Mouse (Mus musculus): ENCODE measurements around the gene Bpifc. TPM values are rescaled to one million over a fixed set of nuclear protein-coding genes. Genes with fewer than 3 reads are reported as not detected.

Gene Bpifc
- polyA plus RNA-seq, 1 experiment from 2014 or later, result not detected

DNA sequence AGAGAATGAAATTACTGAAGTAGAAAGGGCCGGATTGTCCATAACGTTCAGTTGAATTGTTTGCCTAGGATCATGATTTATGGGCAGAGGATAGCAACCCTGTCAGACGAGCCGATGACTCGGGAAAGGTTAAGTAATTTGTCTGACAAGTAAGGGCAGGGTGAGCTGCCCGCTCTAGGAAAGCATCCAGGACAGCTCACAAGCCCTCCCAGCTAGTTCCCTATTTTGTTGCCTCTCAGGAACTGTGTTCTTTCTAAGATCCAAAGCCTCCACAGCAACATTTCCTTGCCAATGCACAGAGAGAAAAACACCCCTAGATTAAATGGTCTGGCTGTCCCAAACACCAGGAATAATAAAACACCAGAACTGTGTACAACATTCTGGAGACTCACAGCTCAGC lies 1.1 kb downstream of the Bpifc start:
- Histone ChIP-seq H3K9ac (replicated peaks) (no peak overlapping the region), H3K4me2 (replicated peaks) (no peak overlapping the region), H3K27ac (replicated peaks) (no peak overlapping the region), H3K36me3 (no peaks in the 10 kb centered on the region), H3K4me1 (no peaks in the 10 kb centered on the region), H3K4me3 (no peak overlapping the region), H3K9me3 (no peaks in the 10 kb centered on the region), H3K27me3 (no peaks in the 10 kb centered on the region)
- ATAC-seq (ENCODE audit: low FRiP score, low read depth), result no peak
- WGBS, result 79% methylated on average over 6 of the region's 6 CpGs

DNA sequence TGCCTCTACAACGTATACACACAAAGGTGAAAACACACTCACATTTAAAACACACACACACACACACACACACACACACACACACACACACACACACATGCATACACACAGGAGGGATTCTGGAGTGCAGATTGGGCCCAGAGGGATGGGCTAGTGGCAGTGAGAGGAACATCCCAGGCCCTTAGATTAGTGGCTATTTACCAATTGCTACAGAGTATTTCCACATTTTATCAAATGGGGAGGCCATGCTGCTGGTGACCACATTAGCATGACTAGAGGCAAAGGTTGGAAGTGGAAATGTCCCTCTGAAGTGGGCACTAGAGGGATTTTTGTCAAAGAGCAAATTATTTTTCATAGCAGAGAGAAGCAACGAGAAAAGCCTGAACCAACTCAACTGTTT lies 2.0 kb downstream of the Bpifc start:
- Histone ChIP-seq H3K36me3 (no peaks in the 10 kb centered on the region), H3K4me2 (replicated peaks) (no peak overlapping the region), H3K27ac (replicated peaks) (no peak overlapping the region), H3K9me3 (no peaks in the 10 kb centered on the region), H3K27me3 (no peaks in the 10 kb centered on the region), H3K9ac (replicated peaks) (no peak overlapping the region), H3K4me3 (no peak overlapping the region), H3K4me1 (no peaks in the 10 kb centered on the region)
- no peak for ATAC-seq (ENCODE audit: low FRiP score, low read depth)
- 82% methylated on average over 2 of the region's 2 CpGs for WGBS

DNA sequence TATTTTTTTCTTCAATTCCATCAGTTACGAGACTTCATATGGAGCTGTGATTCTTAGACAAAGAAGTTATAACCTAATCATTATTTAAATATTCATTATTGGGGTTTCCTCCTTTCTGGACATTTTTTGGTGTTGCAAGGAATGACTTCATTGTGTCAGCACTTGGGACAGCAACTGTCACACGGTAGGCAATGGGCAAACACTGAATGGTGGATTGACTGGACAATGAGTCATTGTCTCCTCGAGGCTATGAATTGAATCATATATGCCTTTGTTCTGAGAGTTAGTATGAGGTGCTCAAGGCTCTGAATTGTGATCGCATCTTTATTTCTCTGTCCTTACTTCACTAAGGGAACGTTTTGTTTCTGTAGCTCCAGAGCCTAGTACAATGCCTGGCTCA lies 5.2 kb downstream of the Bpifc start:
- Histone ChIP-seq H3K4me2 (replicated peaks) (no peak overlapping the region), H3K4me1 (no peaks in the 10 kb centered on the region), H3K27me3 (no peaks in the 10 kb centered on the region), H3K36me3 (no peaks in the 10 kb centered on the region), H3K27ac (replicated peaks) (no peak overlapping the region), H3K4me3 (no peak overlapping the region), H3K9me3 (no peaks in the 10 kb centered on the region), H3K9ac (replicated peaks) (no peak overlapping the region)
- 72% methylated on average over 5 of the region's 5 CpGs for WGBS
- ATAC-seq (ENCODE audit: low FRiP score, low read depth), result no peak

DNA sequence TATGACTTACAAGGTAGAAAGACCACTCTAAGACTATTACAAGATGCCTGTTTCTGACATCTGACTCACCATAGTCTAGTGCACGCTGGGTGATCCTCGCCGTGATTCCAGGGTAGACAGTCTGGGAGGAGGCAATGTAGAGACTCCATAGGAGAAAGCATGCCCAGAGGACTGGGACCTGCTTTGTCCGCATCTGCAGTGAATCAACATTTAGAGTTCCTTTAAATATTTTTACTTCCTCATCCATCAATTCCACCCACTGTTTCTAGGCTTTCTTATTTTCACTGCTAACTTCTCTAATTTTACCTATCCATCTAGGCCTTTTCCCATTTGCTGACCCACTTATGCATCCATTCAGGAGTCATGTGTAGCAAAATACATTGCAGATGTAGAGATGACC lies 11.2 kb downstream of the Bpifc start:
- Histone ChIP-seq H3K9me3 (peaks cover 4% of the 10 kb centered on the region), H3K4me2 (replicated peaks) (no peak overlapping the region), H3K27me3 (no peaks in the 10 kb centered on the region), H3K27ac (replicated peaks) (no peak overlapping the region), H3K9ac (replicated peaks) (no peak overlapping the region), H3K4me1 (no peaks in the 10 kb centered on the region), H3K4me3 (no peak overlapping the region), H3K36me3 (no peaks in the 10 kb centered on the region)
- no peak for ATAC-seq (ENCODE audit: low FRiP score, low read depth)
- WGBS, result 91% methylated on average over 4 of the region's 4 CpGs

DNA sequence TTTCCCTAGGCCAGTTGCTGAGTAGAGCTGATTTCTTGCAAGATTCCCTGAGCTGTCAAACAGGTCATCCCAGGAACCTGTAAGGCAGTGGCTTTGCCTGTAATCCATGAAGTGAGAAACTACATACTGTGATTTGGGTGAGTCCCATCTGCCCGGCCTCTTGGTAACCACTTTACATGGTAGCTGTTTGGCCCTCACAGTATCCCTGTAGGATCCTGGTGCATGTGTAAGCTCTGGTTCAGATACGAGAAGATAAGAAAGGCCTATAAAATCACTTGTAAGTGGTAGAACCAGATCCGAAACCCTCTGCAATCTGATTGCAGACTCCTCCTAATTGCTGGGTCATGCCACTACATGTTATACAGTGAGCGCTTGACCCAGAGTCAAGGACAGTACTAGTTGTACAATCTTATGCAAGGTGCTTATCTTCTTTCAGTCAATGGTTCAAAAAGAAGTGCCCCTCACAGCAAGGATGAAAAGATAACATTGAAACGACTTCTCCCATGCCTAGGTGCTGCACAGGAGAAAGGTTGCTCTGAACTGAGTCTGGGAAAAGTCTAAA lies 17.1 kb downstream of the Bpifc start:
- Histone ChIP-seq H3K4me1 (no peaks in the 10 kb centered on the region), H3K9ac (replicated peaks) (no peak overlapping the region), H3K36me3 (no peaks in the 10 kb centered on the region), H3K9me3 (peaks cover 4% of the 10 kb centered on the region), H3K27ac (replicated peaks) (no peak overlapping the region), H3K4me2 (replicated peaks) (no peak overlapping the region), H3K27me3 (no peaks in the 10 kb centered on the region), H3K4me3 (no peak overlapping the region)
- no peak for ATAC-seq (ENCODE audit: low FRiP score, low read depth)
- 83% methylated on average over 5 of the region's 5 CpGs for WGBS

DNA sequence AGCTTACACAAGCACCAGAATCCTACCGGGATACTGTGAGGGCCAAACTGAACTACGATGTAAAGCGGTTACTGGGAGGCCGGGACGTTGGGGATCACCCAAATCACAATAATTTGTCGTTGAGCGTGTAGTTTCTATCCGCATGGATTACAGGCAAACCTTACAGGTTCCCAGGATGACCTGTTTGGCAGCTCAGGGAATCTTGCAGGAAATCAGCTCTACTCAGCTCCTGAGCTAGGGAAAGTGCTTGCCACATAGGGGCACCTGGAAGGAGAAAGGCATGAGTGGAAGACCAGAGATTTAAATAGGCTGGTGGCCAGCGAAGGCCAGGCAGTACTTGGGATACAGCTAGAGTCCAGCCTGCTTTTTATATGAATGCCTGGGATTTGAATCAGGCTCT lies 17.9 kb downstream of the Bpifc start:
- H3K27me3 ChIP-seq, result no peaks in the 10 kb centered on the region
- 88% methylated on average over 9 of the region's 9 CpGs for WGBS
- no peak overlapping the region for H3K4me3 ChIP-seq
- H3K36me3 ChIP-seq, result no peaks in the 10 kb centered on the region
- no peak for ATAC-seq (ENCODE audit: low FRiP score, low read depth)
- H3K27ac ChIP-seq (replicated peaks), result no peak overlapping the region
- H3K9ac ChIP-seq (replicated peaks), result no peak overlapping the region
- peaks cover 4% of the 10 kb centered on the region for H3K9me3 ChIP-seq
- no peaks in the 10 kb centered on the region for H3K4me1 ChIP-seq
- H3K4me2 ChIP-seq (replicated peaks), result no peak overlapping the region

DNA sequence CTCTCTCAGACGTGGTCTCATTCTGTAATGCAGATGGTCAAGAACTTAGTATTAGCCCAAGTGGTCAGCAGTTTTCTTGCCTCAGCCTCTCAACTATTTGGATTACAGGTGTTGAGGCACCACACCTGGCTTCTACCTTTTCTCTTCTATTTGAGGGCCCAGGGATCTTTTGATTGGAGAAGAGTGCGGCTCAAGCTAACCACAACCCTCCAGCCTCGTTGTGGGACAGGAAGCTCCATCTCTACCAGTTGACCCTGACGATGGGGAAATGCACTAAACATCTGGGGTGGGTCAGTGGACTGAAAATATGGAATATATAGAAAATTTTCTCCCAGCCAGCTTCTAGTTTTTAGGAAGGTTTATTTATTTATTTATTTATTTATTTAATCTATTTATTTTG lies 19.3 kb downstream of the Bpifc start:
- no peak overlapping the region for H3K4me2 ChIP-seq (replicated peaks)
- no peak overlapping the region for H3K27ac ChIP-seq (replicated peaks)
- H3K9ac ChIP-seq (replicated peaks), result no peak overlapping the region
- no peaks in the 10 kb centered on the region for H3K27me3 ChIP-seq
- H3K4me1 ChIP-seq, result no peaks in the 10 kb centered on the region
- 87% methylated on average over 4 of the region's 4 CpGs for WGBS
- H3K36me3 ChIP-seq, result no peaks in the 10 kb centered on the region
- no peaks in the 10 kb centered on the region for H3K9me3 ChIP-seq
- no peak for ATAC-seq (ENCODE audit: low FRiP score, low read depth)
- H3K4me3 ChIP-seq, result no peak overlapping the region

DNA sequence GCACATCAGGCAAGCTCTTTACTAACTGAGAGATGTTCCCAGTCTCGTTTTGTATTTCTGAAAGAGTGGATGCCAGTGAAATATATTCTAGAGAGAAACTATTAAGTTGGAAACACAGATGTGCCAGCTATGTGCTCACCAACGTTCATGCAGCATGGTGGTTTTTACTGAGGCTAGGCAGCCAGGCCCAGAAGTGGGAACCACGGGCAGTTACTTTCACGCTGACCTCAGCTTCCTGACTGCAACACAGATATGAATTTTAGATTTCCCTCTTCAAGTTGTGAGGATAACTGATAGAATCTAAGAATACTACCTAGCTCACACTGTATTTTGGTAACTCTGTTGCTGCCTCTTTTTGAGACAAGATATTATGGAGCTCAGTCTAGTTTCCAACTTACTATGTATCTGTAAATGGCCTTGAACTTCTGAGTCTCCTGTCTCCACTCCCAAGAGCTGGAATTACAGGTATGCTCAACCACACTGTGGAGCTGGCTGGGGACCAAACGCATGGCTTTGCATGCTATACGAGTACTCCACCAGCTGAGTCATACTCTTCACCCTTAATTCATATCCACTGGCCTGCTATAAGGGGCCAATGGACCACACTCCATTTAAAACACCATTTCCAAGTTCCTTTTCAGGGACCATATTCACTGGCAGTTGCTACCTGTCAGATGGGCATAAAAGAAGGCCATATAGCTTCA lies 22.1 kb downstream of the Bpifc start:
- no peak overlapping the region for H3K9ac ChIP-seq (replicated peaks)
- no peak overlapping the region for H3K4me3 ChIP-seq
- H3K27ac ChIP-seq (replicated peaks), result no peak overlapping the region
- no peaks in the 10 kb centered on the region for H3K4me1 ChIP-seq
- no peaks in the 10 kb centered on the region for H3K9me3 ChIP-seq
- ATAC-seq (ENCODE audit: low FRiP score, low read depth), result no peak
- H3K27me3 ChIP-seq, result 0 out of 2 replicates have a peak, but pooled peaks cover 2% of the 10 kb centered on the region
- no peaks in the 10 kb centered on the region for H3K36me3 ChIP-seq
- no peak overlapping the region for H3K4me2 ChIP-seq (replicated peaks)
- WGBS, result 80% methylated on average over 6 of the region's 6 CpGs

DNA sequence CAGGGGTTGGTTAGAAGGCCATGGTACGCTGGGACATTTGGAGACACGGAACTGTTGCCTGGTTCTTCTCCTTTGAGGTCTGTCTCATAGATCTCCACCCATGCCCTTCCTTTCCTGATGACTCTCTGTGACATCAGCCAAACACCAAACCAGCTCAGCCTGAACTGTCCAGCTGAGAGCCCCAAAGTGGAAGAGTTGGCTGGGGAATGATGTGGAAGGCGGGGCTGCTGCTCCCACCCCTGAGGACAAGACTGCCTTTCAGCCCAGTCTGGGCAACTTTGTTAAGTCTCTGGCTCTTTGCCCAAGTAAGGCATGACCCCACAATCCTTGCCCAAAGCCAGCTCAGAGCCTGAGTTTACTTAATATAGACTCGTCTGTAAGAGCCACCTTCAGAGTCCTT lies 38.8 kb downstream of the Bpifc start:
- 82% methylated on average over 4 of the region's 4 CpGs for WGBS
- H3K27me3 ChIP-seq, result no peaks in the 10 kb centered on the region
- no peak for ATAC-seq (ENCODE audit: low FRiP score, low read depth)
- no peak overlapping the region for H3K27ac ChIP-seq (replicated peaks)
- H3K4me2 ChIP-seq (replicated peaks), result no peak overlapping the region
- H3K9me3 ChIP-seq, result no peaks in the 10 kb centered on the region
- H3K4me3 ChIP-seq, result no peak overlapping the region
- H3K4me1 ChIP-seq, result no peaks in the 10 kb centered on the region
- no peaks in the 10 kb centered on the region for H3K36me3 ChIP-seq
- H3K9ac ChIP-seq (replicated peaks), result no peak overlapping the region

DNA sequence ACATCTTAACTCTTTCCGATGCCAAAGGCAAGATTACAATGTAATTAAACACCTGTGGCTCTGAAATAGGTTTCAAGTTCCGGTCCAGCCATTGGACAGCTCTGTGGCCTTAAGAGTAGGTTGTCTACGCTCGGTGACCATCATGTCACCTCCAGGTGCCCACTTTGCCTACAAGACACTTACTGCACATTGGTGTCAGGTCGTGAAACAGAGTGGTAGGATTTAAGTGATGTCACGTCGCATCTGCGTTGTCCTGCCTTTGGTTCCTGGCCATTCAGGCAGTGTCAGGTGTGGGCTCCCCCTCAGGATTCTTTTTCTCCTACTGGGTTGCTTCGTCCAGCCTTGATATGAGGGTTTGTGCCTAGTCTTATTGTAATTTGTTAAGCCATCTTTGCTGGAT lies 39.9 kb downstream of the Bpifc start:
- no peaks in the 10 kb centered on the region for H3K9me3 ChIP-seq
- H3K36me3 ChIP-seq, result no peaks in the 10 kb centered on the region
- H3K4me2 ChIP-seq (replicated peaks), result no peak overlapping the region
- H3K9ac ChIP-seq (replicated peaks), result no peak overlapping the region
- H3K27ac ChIP-seq (replicated peaks), result no peak overlapping the region
- H3K4me1 ChIP-seq, result no peaks in the 10 kb centered on the region
- no peak overlapping the region for H3K4me3 ChIP-seq
- ATAC-seq (ENCODE audit: low FRiP score, low read depth), result no peak
- 89% methylated on average over 9 of the region's 9 CpGs for WGBS
- H3K27me3 ChIP-seq, result no peaks in the 10 kb centered on the region

DNA sequence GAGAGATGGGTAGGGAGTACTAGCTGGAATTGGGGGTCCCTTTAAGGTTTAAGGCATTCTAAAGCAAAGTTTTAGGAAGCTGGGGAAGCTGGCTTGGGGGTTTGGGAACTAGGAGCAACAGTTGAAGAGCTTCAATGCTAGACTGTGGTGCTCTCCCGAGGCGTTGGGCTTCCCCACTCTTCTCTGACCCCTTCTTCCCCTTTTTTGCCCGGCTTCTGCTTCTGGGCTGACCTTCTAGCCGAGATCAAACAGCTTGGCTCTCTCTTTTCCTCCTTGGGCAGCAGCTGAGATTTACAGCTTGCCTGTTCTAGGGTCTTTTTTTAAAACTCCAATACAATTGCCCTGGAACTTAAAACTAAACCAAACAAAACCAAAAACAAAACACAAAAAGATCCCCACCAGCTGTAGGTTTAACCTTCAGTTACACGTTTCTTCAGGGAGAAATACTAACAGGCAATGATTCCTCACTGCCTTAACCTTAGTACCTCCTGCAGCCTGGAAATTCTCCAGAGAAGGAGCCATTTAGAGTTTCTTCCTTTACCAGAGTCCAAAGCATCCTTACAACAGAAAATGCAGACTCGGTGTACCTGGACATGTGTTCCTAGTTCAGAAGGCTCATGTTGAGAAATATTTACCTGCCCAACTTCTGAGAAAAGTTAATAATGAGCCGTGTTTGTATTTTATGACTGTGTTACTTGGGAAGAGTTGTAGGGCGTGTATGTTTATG lies 41.6 kb downstream of the Bpifc start:
- WGBS, result 64% methylated on average over 8 of the region's 8 CpGs
- H3K36me3 ChIP-seq, result no peaks in the 10 kb centered on the region
- ATAC-seq (ENCODE audit: low FRiP score, low read depth), result no peak
- no peak overlapping the region for H3K4me2 ChIP-seq (replicated peaks)
- no peaks in the 10 kb centered on the region for H3K27me3 ChIP-seq
- H3K9me3 ChIP-seq, result no peaks in the 10 kb centered on the region
- H3K27ac ChIP-seq (replicated peaks), result no peak overlapping the region
- no peaks in the 10 kb centered on the region for H3K4me1 ChIP-seq
- H3K9ac ChIP-seq (replicated peaks), result no peak overlapping the region
- no peak overlapping the region for H3K4me3 ChIP-seq

DNA sequence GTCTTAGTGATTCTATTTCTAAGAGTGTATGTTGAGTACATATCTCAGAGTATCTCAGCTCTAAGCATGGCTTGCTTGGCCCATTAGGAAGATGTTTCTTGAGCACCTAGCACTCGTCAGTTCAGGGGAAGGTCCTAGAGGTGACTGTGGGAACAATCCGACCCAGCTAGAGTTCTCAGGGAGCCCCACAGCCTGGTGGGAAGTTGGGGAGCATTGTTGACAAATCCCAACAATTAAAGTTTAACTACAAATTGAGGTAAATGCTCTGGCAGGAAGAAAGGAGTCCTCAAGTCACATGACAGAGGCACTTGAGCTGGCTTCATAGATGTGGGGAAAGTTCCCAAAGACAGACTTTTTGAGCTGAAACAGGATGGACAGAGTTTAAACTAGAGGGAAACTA lies 43.0 kb downstream of the Bpifc start:
- H3K4me2 ChIP-seq (replicated peaks), result no peak overlapping the region
- ATAC-seq (ENCODE audit: low FRiP score, low read depth), result no peak
- no peaks in the 10 kb centered on the region for H3K9me3 ChIP-seq
- no peak overlapping the region for H3K4me3 ChIP-seq
- H3K4me1 ChIP-seq, result no peaks in the 10 kb centered on the region
- H3K36me3 ChIP-seq, result no peaks in the 10 kb centered on the region
- no peak overlapping the region for H3K27ac ChIP-seq (replicated peaks)
- WGBS, result 50% methylated on average over 2 of the region's 2 CpGs
- no peak overlapping the region for H3K9ac ChIP-seq (replicated peaks)
- H3K27me3 ChIP-seq, result no peaks in the 10 kb centered on the region
